Mouse (Mus musculus) bone marrow macrophage, adult 2 months (primary cell): ENCODE measurements around the gene Ociad1. TPM values are rescaled to one million over a fixed set of nuclear protein-coding genes. Genes with fewer than 3 reads are reported as not detected.

ENCODE experiments used
- H3K27ac ChIP-seq: 2 replicates; pipeline ENCODE4 v1.5.1; 2012; ENCODE audit warnings: low read depth, low read length; ENCODE audit not compliant: insufficient read depth
- H3K4me1 ChIP-seq: 2 replicates; pipeline ENCODE4 v1.6.1; 2012; ENCODE audit warnings: low read length; ENCODE audit not compliant: control insufficient read depth, insufficient read depth
- H3K4me3 ChIP-seq: 2 replicates; pipeline ENCODE4 v1.5.1; 2012; ENCODE audit warnings: mild to moderate bottlenecking, low read length, moderate library complexity; ENCODE audit not compliant: insufficient read depth
- CTCF ChIP-seq: IDR thresholded peaks from 2 replicates; pipeline ENCODE4 v1.5.1; 2012; ENCODE audit warnings: low read depth, mild to moderate bottlenecking, low read length, moderate library complexity
- POLR2A ChIP-seq: IDR thresholded peaks from 2 replicates; pipeline ENCODE4 v1.6.1; 2012; ENCODE audit warnings: mild to moderate bottlenecking, low read depth, low read length, borderline replicate concordance
- polyA plus RNA-seq: library from polyadenylated mRNA; stranded (reverse); fragments of >200 nt; gene quantifications from 2 replicates; pipeline ENCODE4 v1.2.4, GENCODE M21; 2012; ENCODE audit not compliant: missing spikeins, insufficient read depth, insufficient read length

Gene Ociad1
- polyA plus RNA-seq, 1 experiment, result 286 TPM

DNA sequence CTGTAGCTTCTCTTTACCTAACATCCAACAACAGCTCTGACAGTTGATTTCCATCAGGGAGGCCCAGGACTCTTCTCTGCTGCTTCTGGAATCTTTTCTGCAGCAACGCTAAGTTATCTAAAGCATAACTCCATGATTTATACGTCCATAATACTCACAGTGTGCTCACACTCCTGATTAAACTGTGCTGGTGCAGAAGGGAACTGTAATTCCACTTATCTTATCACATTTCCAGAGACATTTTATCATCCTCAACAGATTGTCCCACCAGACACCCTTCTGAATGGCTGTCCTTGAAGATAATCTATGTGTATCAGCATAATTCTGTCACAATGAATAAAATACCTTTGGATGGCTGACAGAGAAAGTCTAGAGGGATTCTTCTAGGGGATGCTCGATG is 61.4 kb downstream of the Ociad1 start:
- H3K4me1 ChIP-seq, result no peaks in the 10 kb centered on the region

DNA sequence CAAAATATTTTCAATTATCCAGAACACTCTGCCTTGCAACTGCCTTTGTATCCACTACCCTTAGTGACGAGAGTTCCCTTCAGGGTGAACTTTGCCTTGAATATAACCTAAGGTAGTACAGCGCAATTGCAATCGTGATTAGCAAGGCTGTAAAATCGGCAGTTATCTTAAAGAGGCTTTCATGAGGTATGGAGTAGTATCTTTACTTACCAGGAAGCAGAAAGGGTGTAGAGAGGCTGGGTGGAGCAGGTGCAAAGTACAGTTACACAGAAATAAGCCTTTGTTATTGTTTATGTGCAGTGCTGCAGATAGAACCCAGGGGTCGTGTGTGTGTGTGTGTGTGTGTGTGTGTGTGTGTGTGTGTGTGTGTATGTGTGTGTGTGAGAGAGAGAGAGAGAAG is 62.8 kb downstream of the Ociad1 start:
- TF ChIP-seq POLR2A (no peak), CTCF (no peak)
- Histone ChIP-seq H3K4me1 (no peaks in the 10 kb centered on the region), H3K4me3 (no peak overlapping the region), H3K27ac (no peak overlapping the region)

More for the DNA sequence above, 61.4 kb downstream of the Ociad1 start:
- Histone ChIP-seq H3K27ac (no peak overlapping the region), H3K4me3 (no peak overlapping the region)
- TF ChIP-seq POLR2A (no peak), CTCF (no peak)

DNA sequence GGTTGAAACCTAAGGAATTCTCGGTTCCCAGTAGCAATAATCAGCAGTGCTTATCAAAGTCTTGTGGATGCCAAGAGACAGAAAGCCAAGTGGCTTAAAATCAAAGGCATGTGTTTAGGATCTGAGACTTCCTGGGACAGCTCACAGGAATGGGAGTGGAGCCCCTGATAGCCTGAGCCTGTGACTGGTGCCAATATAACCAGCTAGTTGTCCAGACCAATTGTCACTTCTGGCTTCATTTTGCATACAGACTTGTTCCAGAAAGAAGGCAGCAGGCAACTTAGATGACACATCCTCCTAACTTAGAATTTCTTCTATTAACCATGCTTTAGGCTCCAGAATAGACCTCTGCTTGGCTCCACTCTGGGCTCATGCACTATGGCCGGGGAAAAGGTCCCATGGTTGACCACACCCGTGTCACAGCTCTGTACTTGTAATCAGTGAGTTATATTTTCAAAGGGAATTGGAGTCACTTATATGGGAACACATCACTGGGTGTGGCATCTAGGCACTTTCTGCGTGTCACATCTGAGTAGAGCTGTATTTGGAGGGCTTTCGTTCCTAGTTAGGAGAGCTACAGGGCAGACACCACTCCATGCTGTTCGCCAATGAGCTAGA is 66.7 kb downstream of the Ociad1 start:
- Histone ChIP-seq H3K4me3 (no peak overlapping the region), H3K4me1 (no peaks in the 10 kb centered on the region), H3K27ac (no peak overlapping the region)
- TF ChIP-seq POLR2A, result no peak
- TF ChIP-seq CTCF, result no peak

DNA sequence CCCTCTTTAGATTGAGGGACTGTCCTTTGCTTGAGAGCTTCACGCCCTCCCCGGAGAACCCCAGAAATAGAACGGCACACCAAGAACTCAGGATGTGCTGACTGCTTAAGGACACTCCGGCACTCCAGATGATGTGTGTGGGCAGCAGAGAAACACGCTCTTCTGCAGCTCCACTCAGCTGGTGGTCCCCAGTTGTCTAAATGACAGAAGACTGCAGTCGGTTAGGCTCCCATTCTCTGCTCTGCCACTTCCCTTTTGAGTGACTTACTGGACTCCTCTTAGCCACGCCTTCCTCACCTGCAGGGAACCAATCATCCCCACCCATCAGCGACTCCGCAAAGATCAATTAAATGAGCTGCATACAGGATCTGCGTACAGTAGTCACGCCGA is 67.2 kb downstream of the Ociad1 start:
- Histone ChIP-seq H3K27ac (no peak overlapping the region), H3K4me1 (no peaks in the 10 kb centered on the region), H3K4me3 (no peak overlapping the region)
- TF ChIP-seq CTCF (no peak), POLR2A (no peak)

DNA sequence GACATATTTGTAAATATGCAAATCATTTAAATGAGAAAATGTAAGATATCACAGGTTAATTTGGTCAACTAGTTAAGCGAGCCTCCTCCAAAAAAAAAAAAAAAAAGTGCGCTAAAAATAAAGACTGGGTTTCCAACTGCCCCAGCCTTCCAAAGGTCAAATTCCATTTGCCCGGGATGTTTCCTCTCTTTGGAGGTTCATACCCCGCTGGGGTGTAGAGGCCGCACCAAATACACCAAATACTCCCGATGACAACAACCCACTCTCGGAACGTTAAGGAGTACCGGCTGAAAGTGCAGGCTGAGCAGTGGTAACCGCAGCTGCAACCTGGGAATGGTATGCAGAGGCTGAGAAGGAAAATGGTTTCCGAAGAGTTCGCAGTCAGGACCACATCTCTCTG is 67.7 kb downstream of the Ociad1 start:
- no peak for TF ChIP-seq CTCF
- no peak for TF ChIP-seq POLR2A
- H3K27ac ChIP-seq, result no peak overlapping the region
- no peak overlapping the region for H3K4me3 ChIP-seq
- H3K4me1 ChIP-seq, result no peaks in the 10 kb centered on the region

DNA sequence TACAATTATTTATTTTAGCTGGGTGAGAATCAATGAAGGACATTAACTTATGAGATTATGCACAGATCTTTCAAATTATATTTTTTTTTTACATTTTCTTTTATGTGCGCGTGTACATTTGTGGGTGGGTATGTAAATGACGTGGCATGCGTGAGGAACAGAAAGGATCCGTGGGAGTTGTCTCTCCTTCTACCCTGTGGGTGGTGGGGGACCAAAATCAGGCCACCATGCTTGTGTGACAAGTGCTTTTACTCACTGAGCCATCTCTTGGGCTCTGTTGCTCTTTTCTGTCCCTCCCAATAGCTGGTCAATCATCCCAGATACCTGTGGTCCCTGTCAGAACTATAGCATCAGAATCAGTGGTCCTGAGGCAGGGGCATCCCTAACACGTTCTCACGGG is 69.8 kb downstream of the Ociad1 start:
- Histone ChIP-seq H3K4me3 (no peak overlapping the region), H3K27ac (no peak overlapping the region), H3K4me1 (peaks cover 4% of the 10 kb centered on the region)
- no peak for TF ChIP-seq CTCF
- no peak for TF ChIP-seq POLR2A

DNA sequence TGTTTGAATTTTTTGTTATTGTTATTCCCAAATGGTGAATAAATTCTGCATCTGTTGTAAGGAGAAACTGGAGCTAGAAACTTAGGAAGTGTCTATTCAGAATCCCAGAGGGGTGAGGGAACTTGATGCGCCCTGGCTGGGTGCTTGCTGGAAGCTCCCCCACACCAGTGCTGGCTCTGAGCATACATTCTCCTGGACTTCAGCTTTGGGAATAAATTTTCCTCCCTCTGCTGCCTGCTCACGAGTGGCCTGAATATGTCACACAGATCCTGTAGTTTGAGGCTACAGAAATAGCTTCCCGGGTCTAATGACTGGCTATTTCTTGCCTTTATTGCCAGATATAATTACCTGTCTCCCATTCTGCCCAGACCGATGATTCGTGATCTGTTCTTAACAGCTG is 70.2 kb downstream of the Ociad1 start:
- no peak overlapping the region for H3K4me3 ChIP-seq
- TF ChIP-seq CTCF, result no peak
- TF ChIP-seq POLR2A, result no peak
- H3K27ac ChIP-seq, result no peak overlapping the region
- peaks cover 4% of the 10 kb centered on the region for H3K4me1 ChIP-seq

Other genes starting within 250 kb of the Ociad1 start
- 44.5 and 47.9 TPM in 2 replicates for gene Fryl, start 36.2 kb upstream of the Ociad1 start, polyA plus RNA-seq
- gene Ociad2, start 48.2 kb downstream of the Ociad1 start, polyA plus RNA-seq, result 1.3 and 1.4 TPM in 2 replicates
- not detected in 2 replicates for gene Cwh43, start 113.3 kb downstream of the Ociad1 start, polyA plus RNA-seq
- 4.3 and 4.7 TPM in 2 replicates for gene Dcun1d4, start 188.2 kb downstream of the Ociad1 start, polyA plus RNA-seq